In the genomic region with DNA sequence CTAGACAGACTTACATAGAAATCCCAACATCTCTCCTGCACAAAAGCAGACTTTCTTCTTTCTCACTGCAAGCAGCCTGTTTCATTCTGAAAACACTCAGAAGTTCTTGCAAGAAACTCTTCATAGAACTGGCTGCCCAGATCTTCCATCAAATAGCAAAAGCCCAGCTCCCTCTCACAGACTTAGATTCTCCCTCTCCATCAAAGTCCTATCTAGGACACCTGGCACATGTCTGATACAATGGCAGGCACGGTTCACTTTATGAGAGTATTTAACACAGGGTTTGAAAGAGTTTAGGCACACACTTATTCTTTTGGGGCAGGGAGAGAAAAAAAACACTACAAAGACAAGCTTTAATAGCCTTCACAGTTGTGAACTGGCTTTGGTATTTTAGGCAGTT, we compare ENCODE assay signal across 10 mouse cellular contexts. TPM values are rescaled to one million over a fixed set of nuclear protein-coding genes. Genes with fewer than 3 reads are reported as not detected.
DNase-seq lines count a peak whose midpoint lies in the region; ATAC-seq and TF ChIP-seq lines count a peak whose summit lies in the region.
"Had no signal": no experiment of that assay in that cellular context is flagged by ENCODE, and none has a peak within 500 bp of the region (broad histone marks: within the 10 kb centered on the region; RNA-seq: fewer than 3 reads in every experiment).

No protein-coding gene starts in this region.

- no peak for TF ChIP-seq CTCF in lung, embryonic 14.5 days (IDR thresholded peaks at IDR 0.05; ENCODE audit: low read depth)
- TF ChIP-seq CTCF in liver, embryonic 14.5 days (IDR thresholded peaks at IDR 0.05; ENCODE audit: low read depth): no peak

- ATAC-seq in lung, embryonic 14.5 days (ENCODE audit: insufficient read depth): no peak
- ATAC-seq in liver, embryonic 14.5 days (ENCODE audit: insufficient read depth): no peak
- no peak for ATAC-seq in neural tube, embryonic 14.5 days (ENCODE audit: low read depth)

- H3K27ac ChIP-seq in lung, embryonic 14.5 days (ENCODE audit: low read depth): no peak overlapping the region
- H3K27ac ChIP-seq in hindbrain, embryonic 10.5 days: peak overlapping the region; percentile 93; the same call in 1 of the 2 replicates
- H3K27ac ChIP-seq in liver, embryonic 14.5 days: no peak overlapping the region
- H3K27ac ChIP-seq in neural tube, embryonic 14.5 days (ENCODE audit: low read depth, low read length): no peak overlapping the region

- H3K4me1 ChIP-seq in lung, embryonic 14.5 days (ENCODE audit: insufficient read depth): peaks cover 3% of the 10 kb centered on the region; the same call in 1 of the 2 replicates
- H3K4me1 ChIP-seq in hindbrain, embryonic 10.5 days (replicated peaks): peaks cover 61% of the 10 kb centered on the region
- H3K4me1 ChIP-seq in liver, embryonic 14.5 days (replicated peaks; ENCODE audit: control insufficient read depth in 2 of 2, insufficient read depth in 2 of 2, low read length in 1 of 2): no peaks in the 10 kb centered on the region
- H3K4me1 ChIP-seq in neural tube, embryonic 14.5 days (ENCODE audit: control insufficient read depth, insufficient read depth, low read length): peaks cover 7% of the 10 kb centered on the region; the same call in 1 of the 2 replicates

- no peaks in the 10 kb centered on the region for H3K36me3 ChIP-seq in lung, embryonic 14.5 days (ENCODE audit: insufficient read depth)
- H3K36me3 ChIP-seq in hindbrain, embryonic 10.5 days: no peaks in the 10 kb centered on the region
- H3K36me3 ChIP-seq in liver, embryonic 14.5 days (replicated peaks; ENCODE audit: control insufficient read depth, insufficient read depth, low read depth): no peaks in the 10 kb centered on the region
- no peaks in the 10 kb centered on the region for H3K36me3 ChIP-seq in neural tube, embryonic 14.5 days (ENCODE audit: control insufficient read depth, insufficient read depth, low read length)

- no peak overlapping the region for H3K9ac ChIP-seq in lung, embryonic 14.5 days
- H3K9ac ChIP-seq in liver, embryonic 14.5 days (replicated peaks): no peak overlapping the region
- no peak overlapping the region for H3K9ac ChIP-seq in neural tube, embryonic 14.5 days (replicated peaks; ENCODE audit: low read depth, low read length)

- H3K4me2 ChIP-seq in lung, embryonic 14.5 days: peak overlapping the region; percentile 96; the same call in 1 of the 2 replicates
- peak overlapping the region; percentile 51 for H3K4me2 ChIP-seq in liver, embryonic 14.5 days (ENCODE audit: low read depth)
- H3K4me2 ChIP-seq in neural tube, embryonic 14.5 days (ENCODE audit: low read depth, low read length): peak overlapping the region; percentile 91

- no peaks in the 10 kb centered on the region for H3K9me3 ChIP-seq in lung, embryonic 14.5 days (ENCODE audit: low read depth, low read length)
- no peaks in the 10 kb centered on the region for H3K9me3 ChIP-seq in hindbrain, embryonic 10.5 days
- no peaks in the 10 kb centered on the region for H3K9me3 ChIP-seq in liver, embryonic 14.5 days (ENCODE audit: control insufficient read depth, low read length)
- no peaks in the 10 kb centered on the region for H3K9me3 ChIP-seq in neural tube, embryonic 14.5 days (ENCODE audit: control insufficient read depth, low read length)
- H3K9me3 ChIP-seq: megakaryocyte, embryonic 14.5 days had no signal

- no peak for TF ChIP-seq EP300 in liver, embryonic 14.5 days (IDR thresholded peaks at IDR 0.05; ENCODE audit: low read depth)

- peaks cover 60% of the 10 kb centered on the region for H3K27me3 ChIP-seq in lung, embryonic 14.5 days (ENCODE audit: insufficient read depth, low read length)
- H3K27me3 ChIP-seq in hindbrain, embryonic 10.5 days (ENCODE audit: insufficient read depth, poor library complexity, severe bottlenecking): peaks cover 28% of the 10 kb centered on the region
- peaks cover 40% of the 10 kb centered on the region for H3K27me3 ChIP-seq in liver, embryonic 14.5 days (ENCODE audit: control insufficient read depth, insufficient read depth, low read length)
- H3K27me3 ChIP-seq in neural tube, embryonic 14.5 days (ENCODE audit: control insufficient read depth, insufficient read depth, low read length): no peaks in the 10 kb centered on the region

- no peak for DNase-seq in lung, embryonic 14.5 days
- no peak for DNase-seq in lung, postnatal 36 days
- no peak for DNase-seq in hindbrain, embryonic 10.5 days (ENCODE audit: low spot score)
- no peak for DNase-seq in liver, embryonic 14.5 days (ENCODE audit: low read depth in 3 of 3, low spot score in 3 of 3)
- no peak for DNase-seq in layer of hippocampus, adult 9-11 months
- no peak for DNase-seq in cerebellum, postnatal 25 days
- DNase-seq: kidney, postnatal 10 days; spleen, adult 18-20 months had no signal

- WGBS in lung, embryonic 14.5 days: 16% methylated on average over 1 of the region's 1 CpGs
- 20% methylated on average over 1 of the region's 1 CpGs for WGBS in hindbrain, embryonic 10.5 days
- WGBS in liver, embryonic 14.5 days (ENCODE audit: insufficient replicate concordance): 14% methylated on average over 1 of the region's 1 CpGs
- 4% methylated on average over 1 of the region's 1 CpGs for WGBS in neural tube, embryonic 14.5 days

- peak overlapping the region; percentile 56; the same call in 1 of the 2 replicates for H3K4me3 ChIP-seq in lung, embryonic 14.5 days (ENCODE audit: low read depth, low read length)
- H3K4me3 ChIP-seq in hindbrain, embryonic 10.5 days: peak overlapping the region; percentile 84
- no peak overlapping the region; a peak in 1 of 4 replicates for H3K4me3 ChIP-seq in liver, embryonic 14.5 days (ENCODE audit: insufficient read depth in 1 of 2, low read depth in 2 of 2, low read length in 2 of 2)
- H3K4me3 ChIP-seq in neural tube, embryonic 14.5 days (ENCODE audit: low read depth, low read length): peak overlapping the region; percentile 69
- H3K4me3 ChIP-seq: megakaryocyte, embryonic 14.5 days had no signal

RNA-seq across cellular contexts. Expression of gene Prox1, which starts 2.9 kb away (rescaled TPM):
- polyA plus RNA-seq in lung, embryonic 14.5 days (2014; fragmentation: Nextera tagmentation; extraction: Ambion mirVana): 2.0 and 2.4 TPM in 2 replicates
- 7.5 and 9.4 TPM in 2 replicates for polyA plus RNA-seq in hindbrain, embryonic 10.5 days (2016; fragmentation: Nextera tagmentation; extraction: Ambion mirVana)
- 3.1 and 3.7 TPM in 2 replicates for polyA plus RNA-seq in liver, embryonic 14.5 days (2012; rRNA removed)
- polyA plus RNA-seq in liver, embryonic 14.5 days (2014; fragmentation: Nextera tagmentation; extraction: Ambion mirVana): 4.5 and 5.9 TPM in 2 replicates
- 15.9 and 17.8 TPM in 2 replicates for polyA plus RNA-seq in neural tube, embryonic 14.5 days (2014; fragmentation: Nextera tagmentation; extraction: Ambion mirVana)

Comparison
In these comparisons a context has a peak if more than half of its experiments do, and no peak if none do; other contexts are left out.
1. H3K4me3 ChIP-seq: peak in lung, embryonic 14.5 days (single experiment), hindbrain, embryonic 10.5 days (single experiment) and neural tube, embryonic 14.5 days (single experiment); none in liver, embryonic 14.5 days (0 of 2).
2. Peak in every context shown above with its lines, with median percentiles within 50 percentile points of each other: H3K4me2 ChIP-seq.